Mouse (Mus musculus) layer of hippocampus, postnatal 36 days (tissue): ENCODE measurements at regions not wholly inside any gene's neighbourhood (a gene's known extent, or its start where the extent isn't known, plus 50 kb on each side); places are given as distances from the start of the nearest gene placed in this dataset.
A peak's percentile ranks its signal among the peaks of the same experiment; 100 is the strongest.

ENCODE experiments used
- DNase-seq, 2 experiments: peaks; one replicate each; pipeline ENCODE4 v3.0.0; 2022

DNA sequence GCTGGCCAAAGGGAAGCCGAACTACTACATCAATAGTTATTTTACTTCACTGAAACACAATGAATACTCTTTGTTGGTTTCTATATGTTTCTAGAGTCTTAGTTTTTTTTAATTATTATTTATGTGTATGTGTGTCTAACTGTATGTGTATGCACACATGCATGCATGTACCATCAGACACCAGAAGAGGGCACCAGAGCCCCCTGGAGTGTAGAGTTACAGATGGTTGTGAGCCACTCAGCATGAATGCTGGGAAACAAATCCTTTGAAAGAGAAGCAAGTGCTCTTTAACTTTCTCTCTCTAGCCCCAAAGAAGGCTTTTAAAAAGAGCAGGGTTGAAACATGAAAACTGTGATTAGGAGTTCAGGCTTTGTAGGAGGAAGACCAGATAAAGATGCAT is 290.7 kb downstream of the Sorl1 start:
- no peak for DNase-seq

DNA sequence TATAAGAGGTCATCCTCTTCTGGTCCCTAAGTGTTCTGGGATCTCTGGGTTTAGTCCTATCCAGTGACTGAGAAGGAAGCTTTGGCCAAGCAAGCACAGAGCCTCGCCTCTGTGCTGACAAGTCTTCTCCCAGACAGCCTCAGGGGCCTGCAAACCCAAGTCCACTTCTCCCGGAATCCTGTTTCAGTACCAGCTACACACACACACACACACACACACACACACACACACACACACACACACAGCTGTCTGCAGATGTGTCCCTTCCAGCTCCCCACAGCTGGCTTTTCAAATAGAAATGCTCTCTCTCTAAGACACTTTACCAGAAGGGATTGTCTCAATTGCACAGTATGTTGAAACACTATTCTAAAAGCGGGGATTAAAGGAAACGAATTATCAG is 296.7 kb downstream of the Sorl1 start:
- DNase-seq = no peak

GRCm38 (mm10) chr9:41821401-41821800 is 302.7 kb downstream of the Sorl1 start:
- no peak for DNase-seq

- DNase-seq = no peak
Measured at GRCm38 (mm10) chr9:41817740-41818461, 306.2 kb downstream of the Sorl1 start.

DNA sequence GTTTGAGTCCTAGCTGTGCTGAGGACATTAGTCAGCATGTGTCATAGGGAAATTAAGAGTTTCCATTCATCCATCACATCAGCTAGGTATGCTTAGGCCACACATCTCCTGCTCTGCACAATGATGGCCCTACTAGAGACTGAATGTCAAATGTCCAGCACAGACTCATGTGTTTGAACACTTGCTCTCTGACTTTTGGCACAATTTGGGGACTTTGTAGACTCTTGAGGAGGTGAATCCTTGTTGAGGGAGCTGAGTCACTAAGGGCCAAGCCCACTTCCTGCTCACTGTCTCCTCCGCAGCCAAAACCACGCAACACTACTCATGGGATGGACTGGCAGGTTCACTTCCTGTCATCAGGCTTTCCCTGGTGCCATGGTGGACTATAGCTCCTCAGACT is 308.2 kb downstream of the Sorl1 start:
- DNase-seq = no peak

DNA sequence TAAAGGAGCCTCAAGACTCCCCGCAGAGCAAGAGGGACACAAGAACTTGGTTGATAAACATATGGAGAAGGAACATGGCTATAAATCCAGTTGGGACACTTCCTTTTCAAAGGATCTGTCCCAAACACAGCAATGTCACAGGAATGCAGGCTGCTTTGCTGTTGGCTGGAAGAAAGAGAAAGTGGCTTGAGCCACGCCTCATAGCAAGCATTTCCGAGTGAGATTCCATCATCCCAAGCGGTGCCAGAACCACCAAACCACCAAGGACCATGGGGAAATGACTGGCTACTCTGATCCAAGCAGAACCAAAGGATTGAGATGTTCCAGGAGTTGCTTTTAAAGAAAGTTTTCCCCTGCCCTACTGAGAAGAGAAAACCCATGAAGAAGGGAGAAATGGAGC is 314.8 kb downstream of the Sorl1 start:
- DNase-seq = no peak

- no peak for DNase-seq
Measured at GRCm38 (mm10) chr9:41808791-41809190, 315.3 kb downstream of the Sorl1 start.

DNA sequence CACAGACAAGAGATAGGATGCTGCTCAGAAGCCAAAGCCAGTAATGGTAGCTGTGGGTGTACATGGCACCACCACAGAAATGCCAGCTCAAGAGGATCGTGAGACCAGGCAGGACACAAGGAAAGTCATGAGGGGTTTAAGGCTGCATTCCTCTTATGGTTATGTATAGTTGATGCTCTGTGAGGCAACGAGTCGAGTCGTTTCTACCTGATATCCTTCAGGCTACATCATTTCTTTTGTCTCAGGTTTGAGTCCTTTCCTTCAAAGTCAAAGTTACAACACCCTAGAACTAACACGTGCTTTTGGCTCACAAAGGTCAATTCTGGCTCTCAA is 317.8 kb downstream of the Sorl1 start:
- DNase-seq = no peak

DNA sequence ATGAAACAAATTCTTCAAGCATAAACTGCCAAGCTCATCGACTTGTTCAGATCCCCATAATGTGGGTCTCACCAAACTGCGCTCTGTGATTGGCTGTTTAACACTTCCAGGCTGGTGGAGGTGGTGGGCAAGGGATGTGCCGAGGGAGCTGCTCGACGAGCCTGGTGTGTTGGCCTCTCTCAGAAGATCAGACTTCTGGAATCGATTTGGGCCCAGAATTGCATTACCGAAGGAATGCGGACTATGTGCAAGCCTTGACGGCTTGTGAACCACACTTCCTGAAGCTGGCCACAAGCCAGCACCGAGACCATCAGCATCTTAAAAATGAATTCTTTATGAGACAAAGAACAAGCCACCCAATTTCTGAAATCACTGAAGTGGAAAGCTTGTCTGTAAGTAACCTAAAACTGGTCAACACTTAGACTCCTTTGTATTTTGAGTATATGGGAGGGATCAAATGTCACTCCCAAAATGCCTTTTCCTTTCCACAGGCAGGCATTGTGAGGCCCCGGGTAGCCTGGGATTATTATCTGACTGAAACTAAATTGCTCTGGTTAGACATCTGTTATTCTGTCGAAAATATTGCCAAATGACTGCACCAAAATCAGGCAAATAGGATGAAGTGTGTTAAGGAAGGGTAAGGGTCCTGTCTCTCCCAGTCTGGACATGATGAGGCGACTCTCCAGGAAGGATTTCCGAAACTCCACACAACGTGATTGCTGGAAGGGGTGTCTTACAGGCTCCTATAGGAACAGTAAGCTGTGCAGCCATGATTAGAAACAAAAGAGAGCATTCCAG is 318.4 kb downstream of the Sorl1 start:
- DNase-seq = no peak

DNA sequence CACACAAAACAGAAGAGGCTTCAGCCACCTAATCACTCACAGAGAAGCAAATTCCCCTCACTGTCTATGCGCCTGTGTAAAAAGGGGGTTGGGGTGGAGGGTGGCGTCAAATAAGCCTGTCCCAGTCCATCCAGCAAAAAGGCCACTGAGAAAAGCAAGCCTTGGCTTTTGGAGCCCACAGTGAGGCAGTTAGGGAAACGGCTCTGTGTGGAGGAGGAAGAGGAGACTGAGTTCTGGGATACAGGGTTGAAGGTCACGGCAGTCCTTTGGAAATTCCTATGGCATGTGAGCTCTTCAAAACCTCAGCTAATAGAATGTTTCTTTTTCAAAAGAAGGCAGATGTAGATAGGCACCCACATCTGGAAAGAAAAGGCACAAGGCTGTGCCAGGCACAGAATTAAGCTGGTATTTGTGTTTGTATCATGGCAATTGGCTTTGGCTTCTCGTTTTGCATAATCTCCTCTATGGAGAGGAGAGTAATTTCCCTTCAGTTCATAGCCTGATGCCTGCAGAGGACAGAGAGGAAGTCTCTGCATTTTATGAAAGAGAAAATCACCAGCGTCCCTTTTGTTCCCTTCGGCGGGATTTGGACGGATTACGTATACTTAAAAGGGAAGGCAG is 319.3 kb downstream of the Sorl1 start:
- DNase-seq = no peak

GRCm38 (mm10) chr9:41803680-41804460 is 320.2 kb downstream of the Sorl1 start:
- DNase-seq = no peak

GRCm38 (mm10) chr9:41801376-41801775 is 322.7 kb downstream of the Sorl1 start:
- no peak for DNase-seq

- no peak for DNase-seq
Measured at GRCm38 (mm10) chr9:41792830-41793213, 331.3 kb downstream of the Sorl1 start.

- no peak for DNase-seq
Measured at GRCm38 (mm10) chr9:41792173-41792829, 331.8 kb downstream of the Sorl1 start.

- DNase-seq = peak; percentile 32 to 53
Measured at GRCm38 (mm10) chr9:41791501-41792172, 332.5 kb downstream of the Sorl1 start.

DNA sequence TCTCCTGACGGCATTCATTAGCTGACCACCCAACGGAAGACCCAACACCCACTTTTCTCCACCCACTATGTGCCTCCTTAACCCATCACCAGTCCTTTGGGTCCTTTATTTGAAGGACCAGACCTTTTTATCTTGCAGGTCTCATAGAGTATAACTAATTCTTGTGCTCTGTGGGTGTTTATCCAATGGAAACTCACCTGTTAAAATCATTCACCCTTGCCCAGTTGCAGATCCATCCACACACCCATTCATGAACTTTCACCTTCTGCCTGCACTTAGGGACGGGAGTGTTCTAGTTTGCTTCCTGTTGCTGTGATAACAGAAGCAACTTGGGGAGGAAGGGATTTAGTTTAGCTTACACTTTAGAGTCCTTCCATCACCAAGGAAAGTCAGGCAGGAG is 339.0 kb downstream of the Sorl1 start:
- DNase-seq = no peak

DNA sequence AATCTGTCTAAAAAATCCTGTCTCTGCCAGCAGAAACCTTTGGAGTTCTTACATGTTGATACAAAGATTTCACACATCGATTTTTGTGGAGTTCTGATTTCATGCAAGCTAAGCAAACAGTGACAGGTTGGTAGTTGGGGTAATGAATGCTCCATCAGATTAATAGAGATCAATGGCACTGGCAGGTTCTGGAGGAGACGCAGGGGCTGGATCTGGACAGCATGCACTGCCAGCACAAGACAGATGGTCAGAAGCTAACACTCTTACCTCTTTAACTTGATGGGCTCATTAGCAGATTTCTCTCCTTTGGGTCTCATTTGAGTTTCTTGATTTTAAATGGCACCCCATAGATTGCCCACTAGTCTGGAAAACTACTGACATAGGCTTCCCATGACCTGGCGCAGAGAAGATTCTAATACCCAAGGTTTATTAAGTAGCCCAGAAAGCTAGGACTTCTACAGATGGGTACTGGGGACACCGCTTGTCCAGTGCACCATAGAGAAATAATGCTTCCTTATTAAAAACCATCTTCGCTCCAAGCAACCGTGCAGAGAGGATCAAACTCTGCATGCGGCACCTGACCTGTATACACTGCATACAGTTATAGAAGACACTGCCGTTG is 351.7 kb downstream of the Sorl1 start:
- DNase-seq = no peak

- no peak for DNase-seq
Measured at GRCm38 (mm10) chr9:41771276-41771675, 352.8 kb downstream of the Sorl1 start.

- no peak for DNase-seq
Measured at GRCm38 (mm10) chr9:41768316-41768715, 355.8 kb downstream of the Sorl1 start.

DNA sequence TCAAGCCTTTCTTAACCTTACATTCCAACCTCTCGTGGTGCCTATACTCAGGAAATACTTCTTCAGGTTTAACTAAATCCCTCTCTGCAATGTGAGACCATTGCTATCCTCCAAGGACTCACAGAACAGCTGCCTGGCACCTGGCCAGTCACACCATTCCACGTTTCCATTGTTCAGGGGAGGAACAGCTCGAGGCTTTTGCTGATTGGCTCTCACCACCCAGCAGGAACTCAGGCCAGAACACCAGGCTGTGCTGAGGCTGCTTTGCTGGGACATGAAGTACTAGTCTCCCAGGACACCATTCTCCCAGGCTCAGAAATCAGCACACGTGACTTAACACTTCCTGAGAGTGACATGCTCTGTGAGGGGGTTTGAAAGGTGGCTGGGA is 357.6 kb downstream of the Sorl1 start:
- DNase-seq = peak; percentile 15 to 23

GRCm38 (mm10) chr9:41765816-41766532 is 358.1 kb downstream of the Sorl1 start:
- no peak for DNase-seq
